Mouse (Mus musculus): Measurements from ENCODE around the gene Mdm2. TPM values are rescaled to one million over a fixed set of nuclear protein-coding genes. Genes with fewer than 3 reads are reported as not detected.

Gene Mdm2
- polyA plus RNA-seq, 1 experiment, result 37.2 TPM

GRCm38 (mm10) chr10:117647964-117648472 lies 62.5 kb downstream of the Mdm2 start:
- H3K36me3 ChIP-seq (ENCODE audit: control insufficient read depth, insufficient read depth, low read length), result no peaks in the 10 kb centered on the region
- WGBS, result 92% methylated on average over 2 of the region's 2 CpGs

GRCm38 (mm10) chr10:117647158-117647505 lies 63.4 kb downstream of the Mdm2 start:
- no peaks in the 10 kb centered on the region for H3K36me3 ChIP-seq (ENCODE audit: control insufficient read depth, insufficient read depth, low read length)
- TF ChIP-seq POLR2A (IDR thresholded peaks at IDR 0.05; ENCODE audit: low read depth, low read length) (no peak), CTCF (IDR thresholded peaks at IDR 0.05; ENCODE audit: extremely low read depth, insufficient read depth, insufficient read length, insufficient replicate concordance) (no peak)
- DNase-seq (ENCODE audit: low read depth in 1 of 2, low spot score in 2 of 2), result peak in 1 of 2 experiments; percentile 59
- H3K4me3 ChIP-seq (ENCODE audit: extremely low read depth, insufficient read depth, insufficient read length), result no peak overlapping the region; the same call in 1 of the 2 replicates
- H3K27ac ChIP-seq (ENCODE audit: insufficient read depth, low read length), result peak overlapping the region; percentile 31
- H3K4me1 ChIP-seq (ENCODE audit: control insufficient read depth, insufficient read depth, insufficient read length), result peaks cover 7% of the 10 kb centered on the region; the same call in 1 of the 2 replicates
- no peaks in the 10 kb centered on the region for H3K27me3 ChIP-seq (ENCODE audit: control insufficient read depth, insufficient read depth, low read length)
- WGBS, result 47% methylated on average over 13 of the region's 13 CpGs

More at GRCm38 (mm10) chr10:117647964-117648472, 62.5 kb downstream of the Mdm2 start:
- Histone ChIP-seq H3K4me3 (ENCODE audit: extremely low read depth, insufficient read depth, insufficient read length) (no peak overlapping the region), H3K27me3 (ENCODE audit: control insufficient read depth, insufficient read depth, low read length) (no peaks in the 10 kb centered on the region), H3K27ac (ENCODE audit: insufficient read depth, low read length) (no peak overlapping the region), H3K4me1 (ENCODE audit: control insufficient read depth, insufficient read depth, insufficient read length) (peaks cover 9% of the 10 kb centered on the region; the same call in 1 of the 2 replicates)
- no peak for TF ChIP-seq POLR2A (IDR thresholded peaks at IDR 0.05; ENCODE audit: low read depth, low read length)
- no peak for TF ChIP-seq CTCF (IDR thresholded peaks at IDR 0.05; ENCODE audit: extremely low read depth, insufficient read depth, insufficient read length, insufficient replicate concordance)
- no peak for DNase-seq (ENCODE audit: low read depth in 1 of 2, low spot score in 2 of 2)

- DNase-seq (ENCODE audit: low read depth in 1 of 2, low spot score in 2 of 2), result no peak
- no peak for TF ChIP-seq POLR2A (IDR thresholded peaks at IDR 0.05; ENCODE audit: low read depth, low read length)
- TF ChIP-seq CTCF (IDR thresholded peaks at IDR 0.05; ENCODE audit: extremely low read depth, insufficient read depth, insufficient read length, insufficient replicate concordance), result no peak
- Histone ChIP-seq H3K4me3 (ENCODE audit: extremely low read depth, insufficient read depth, insufficient read length) (no peak overlapping the region), H3K4me1 (ENCODE audit: control insufficient read depth, insufficient read depth, insufficient read length) (peaks cover 4% of the 10 kb centered on the region; the same call in 1 of the 2 replicates), H3K36me3 (ENCODE audit: control insufficient read depth, insufficient read depth, low read length) (no peaks in the 10 kb centered on the region), H3K27me3 (ENCODE audit: control insufficient read depth, insufficient read depth, low read length) (no peaks in the 10 kb centered on the region), H3K27ac (ENCODE audit: insufficient read depth, low read length) (peak overlapping the region; percentile 31; the same call in 1 of the 2 replicates)
- WGBS, result 91% methylated on average over 5 of the region's 5 CpGs
Measured at GRCm38 (mm10) chr10:117646482-117647157, 63.9 kb downstream of the Mdm2 start.

- TF ChIP-seq CTCF (IDR thresholded peaks at IDR 0.05; ENCODE audit: extremely low read depth, insufficient read depth, insufficient read length, insufficient replicate concordance) (no peak), POLR2A (IDR thresholded peaks at IDR 0.05; ENCODE audit: low read depth, low read length) (no peak)
- 90% methylated on average over 7 of the region's 7 CpGs for WGBS
- no peaks in the 10 kb centered on the region for H3K27me3 ChIP-seq (ENCODE audit: control insufficient read depth, insufficient read depth, low read length)
- no peak for DNase-seq (ENCODE audit: low read depth in 1 of 2, low spot score in 2 of 2)
- no peak overlapping the region for H3K4me3 ChIP-seq (ENCODE audit: extremely low read depth, insufficient read depth, insufficient read length)
- no peaks in the 10 kb centered on the region for H3K36me3 ChIP-seq (ENCODE audit: control insufficient read depth, insufficient read depth, low read length)
- H3K27ac ChIP-seq (ENCODE audit: insufficient read depth, low read length), result no peak overlapping the region
- H3K4me1 ChIP-seq (ENCODE audit: control insufficient read depth, insufficient read depth, insufficient read length), result peaks cover 3% of the 10 kb centered on the region; the same call in 1 of the 2 replicates
Measured at GRCm38 (mm10) chr10:117645487-117645964, 65.0 kb downstream of the Mdm2 start.

GRCm38 (mm10) chr10:117644828-117645227 lies 65.7 kb downstream of the Mdm2 start:
- Histone ChIP-seq H3K4me1 (ENCODE audit: control insufficient read depth, insufficient read depth, insufficient read length) (peaks cover 9% of the 10 kb centered on the region; the same call in 1 of the 2 replicates), H3K4me3 (ENCODE audit: extremely low read depth, insufficient read depth, insufficient read length) (no peak overlapping the region), H3K36me3 (ENCODE audit: control insufficient read depth, insufficient read depth, low read length) (no peaks in the 10 kb centered on the region), H3K27me3 (ENCODE audit: control insufficient read depth, insufficient read depth, low read length) (no peaks in the 10 kb centered on the region), H3K27ac (ENCODE audit: insufficient read depth, low read length) (no peak overlapping the region)
- no peak for TF ChIP-seq POLR2A (IDR thresholded peaks at IDR 0.05; ENCODE audit: low read depth, low read length)
- no peak for TF ChIP-seq CTCF (IDR thresholded peaks at IDR 0.05; ENCODE audit: extremely low read depth, insufficient read depth, insufficient read length, insufficient replicate concordance)
- WGBS, result 95% methylated on average over 11 of the region's 11 CpGs
- DNase-seq (ENCODE audit: low read depth in 1 of 2, low spot score in 2 of 2), result no peak

- Histone ChIP-seq H3K27ac (ENCODE audit: insufficient read depth, low read length) (no peak overlapping the region), H3K36me3 (ENCODE audit: control insufficient read depth, insufficient read depth, low read length) (no peaks in the 10 kb centered on the region), H3K4me3 (ENCODE audit: extremely low read depth, insufficient read depth, insufficient read length) (no peak overlapping the region), H3K4me1 (ENCODE audit: control insufficient read depth, insufficient read depth, insufficient read length) (peaks cover 11% of the 10 kb centered on the region; the same call in 1 of the 2 replicates), H3K27me3 (ENCODE audit: control insufficient read depth, insufficient read depth, low read length) (no peaks in the 10 kb centered on the region)
- 93% methylated on average over 8 of the region's 8 CpGs for WGBS
- no peak for TF ChIP-seq CTCF (IDR thresholded peaks at IDR 0.05; ENCODE audit: extremely low read depth, insufficient read depth, insufficient read length, insufficient replicate concordance)
- no peak for TF ChIP-seq POLR2A (IDR thresholded peaks at IDR 0.05; ENCODE audit: low read depth, low read length)
- no peak for DNase-seq (ENCODE audit: low read depth in 1 of 2, low spot score in 2 of 2)
Measured at GRCm38 (mm10) chr10:117644429-117644748, 66.2 kb downstream of the Mdm2 start.
